Mouse (Mus musculus) liver, postnatal 0 days (tissue): ENCODE measurements at regions not wholly inside any gene's neighbourhood (a gene's known extent, or its start where the extent isn't known, plus 50 kb on each side); places are given as distances from the start of the nearest gene placed in this dataset.

ENCODE experiments used
- CTCF ChIP-seq: sonication (generic); IDR thresholded peaks from 2 replicates; pipeline ENCODE4 v1.5.1; 2016; ENCODE audit warnings: antibody characterized with exemption, low read depth
- EP300 ChIP-seq: IDR thresholded peaks from 2 replicates; pipeline ENCODE4 v1.6.1; 2016; ENCODE audit warnings: antibody characterized with exemption, low read depth, mild to moderate bottlenecking

DNA sequence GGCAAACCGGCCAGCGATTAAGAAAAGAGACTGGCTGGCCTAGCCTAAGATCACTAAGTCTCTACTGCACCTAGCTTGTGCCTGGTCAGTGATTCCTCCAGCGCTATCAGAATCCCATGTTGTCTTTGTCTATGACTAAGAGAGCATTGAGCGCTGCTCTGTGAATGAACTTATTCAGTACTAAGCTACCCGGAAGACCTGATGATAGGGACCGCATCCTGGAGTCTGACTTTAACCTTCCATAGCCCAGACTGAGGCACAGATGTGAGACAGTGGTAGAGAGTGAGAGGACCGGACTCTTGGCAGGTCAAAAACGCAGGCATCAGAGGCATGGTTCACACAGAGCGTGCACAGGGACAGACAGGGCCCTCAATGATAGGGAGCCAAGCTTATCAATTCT, 252.5 kb upstream of the Smim15 start:
- no peak for TF ChIP-seq EP300
- TF ChIP-seq CTCF = no peak
